Mouse (Mus musculus) ES-Bruce4 (cell line): ENCODE measurements around the gene Rnf111. TPM values are rescaled to one million over a fixed set of nuclear protein-coding genes. Genes with fewer than 3 reads are reported as not detected.

Experiments
- H3K27ac ChIP-seq: 2 replicates; pipeline ENCODE4 v1.5.1; 2012; ENCODE audit warnings: low read length, inconsistent platforms; ENCODE audit not compliant: insufficient read depth
- H3K27me3 ChIP-seq: 2 replicates; pipeline ENCODE4 v1.6.1; 2012; ENCODE audit warnings: mild to moderate bottlenecking, low read length, inconsistent platforms; ENCODE audit not compliant: control insufficient read depth, poor library complexity, insufficient read depth, severe bottlenecking
- H3K36me3 ChIP-seq: 2 replicates; pipeline ENCODE4 v1.6.1; 2012; ENCODE audit warnings: inconsistent platforms, mild to moderate bottlenecking, low read length, moderate library complexity; ENCODE audit not compliant: control insufficient read depth, poor library complexity, insufficient read depth, severe bottlenecking
- H3K4me1 ChIP-seq: one replicate; pipeline ENCODE4 v1.8.1; 2011; ENCODE audit warnings: low read length; ENCODE audit not compliant: control insufficient read depth, insufficient read depth
- H3K4me3 ChIP-seq: 2 replicates; pipeline ENCODE4 v1.5.1; 2011; ENCODE audit warnings: low read depth, mild to moderate bottlenecking, low read length
- H3K9ac ChIP-seq: 2 replicates; pipeline ENCODE4 v1.6.1; 2012; ENCODE audit warnings: low read depth, mild to moderate bottlenecking, inconsistent platforms; ENCODE audit not compliant: poor library complexity, severe bottlenecking
- H3K9me3 ChIP-seq: replicated peaks from 2 replicates; pipeline ENCODE4 v1.6.1; 2012; ENCODE audit warnings: mild to moderate bottlenecking, low read length, inconsistent platforms; ENCODE audit not compliant: control insufficient read depth, poor library complexity, insufficient read depth, severe bottlenecking
- CTCF ChIP-seq: IDR thresholded peaks from one replicate; pipeline ENCODE4 v1.8.1; 2011; ENCODE audit warnings: low read depth, low read length
- EP300 ChIP-seq: IDR thresholded peaks from 2 replicates; pipeline ENCODE4 v1.6.1; 2011; ENCODE audit warnings: low read depth, low read length; ENCODE audit not compliant: insufficient read depth
- POLR2A ChIP-seq: IDR thresholded peaks from one replicate; pipeline ENCODE4 v1.8.1; 2011; ENCODE audit warnings: low read length; ENCODE audit not compliant: insufficient read depth
- polyA plus RNA-seq: library from polyadenylated mRNA; stranded (reverse); fragments of >200 nt; gene quantifications from 2 replicates; pipeline ENCODE4 v1.2.4, GENCODE M21; 2011; ENCODE audit warnings: low read depth; ENCODE audit not compliant: missing spikeins, insufficient read depth, insufficient read length

The Rnf111 gene
- polyA plus RNA-seq, 1 experiment = 54.3 TPM

DNA sequence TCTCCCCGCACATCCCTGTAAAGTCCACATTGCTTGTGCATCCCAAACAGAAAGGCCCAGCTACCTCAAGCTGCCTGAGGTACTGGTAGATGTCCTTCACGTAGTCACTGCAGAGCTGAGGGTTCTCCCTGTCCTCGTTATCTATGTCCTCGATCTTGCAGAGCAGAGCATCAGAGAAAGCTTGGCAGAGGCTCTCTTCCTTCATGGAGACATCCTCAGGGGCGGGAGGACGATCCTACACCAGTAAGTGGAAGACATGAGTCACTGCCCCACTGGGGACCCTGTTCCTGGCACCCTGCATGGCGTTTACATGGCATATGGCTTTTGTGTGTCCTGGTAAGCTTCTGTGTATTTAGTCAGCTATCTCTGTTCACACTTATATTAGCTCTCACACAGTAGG, 90.5 kb downstream of the Rnf111 start:
- no peaks in the 10 kb centered on the region for H3K27me3 ChIP-seq
- no peak overlapping the region for H3K27ac ChIP-seq
- H3K9ac ChIP-seq = no peak overlapping the region
- no peak overlapping the region for H3K4me3 ChIP-seq
- H3K36me3 ChIP-seq = peaks cover 64% of the 10 kb centered on the region
- H3K4me1 ChIP-seq = no peaks in the 10 kb centered on the region
- H3K9me3 ChIP-seq = no peaks in the 10 kb centered on the region
- TF ChIP-seq CTCF (no peak), POLR2A (no peak), EP300 (no peak)

DNA sequence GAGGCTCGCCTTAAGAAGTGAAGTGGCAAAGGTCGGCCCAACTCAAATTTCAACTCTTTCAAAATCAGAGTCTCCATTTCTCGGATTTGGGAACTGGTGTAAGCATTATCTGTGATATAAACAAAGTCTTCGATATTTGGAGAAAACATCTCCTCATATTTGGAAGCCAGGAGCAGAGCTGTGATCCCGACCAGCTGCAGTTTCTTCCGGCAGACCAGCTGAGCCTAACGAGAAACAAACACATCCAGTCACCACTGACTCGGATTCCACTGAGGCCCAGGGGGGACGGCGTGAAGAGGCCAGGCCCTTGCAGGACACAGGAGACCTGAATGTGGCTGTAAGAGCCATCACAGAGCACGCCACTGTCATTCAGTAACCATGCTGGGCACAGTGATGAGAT, 92.9 kb downstream of the Rnf111 start:
- no peaks in the 10 kb centered on the region for H3K4me1 ChIP-seq
- no peak overlapping the region for H3K9ac ChIP-seq
- H3K4me3 ChIP-seq = no peak overlapping the region
- H3K27me3 ChIP-seq = no peaks in the 10 kb centered on the region
- no peaks in the 10 kb centered on the region for H3K9me3 ChIP-seq
- no peak overlapping the region for H3K27ac ChIP-seq
- no peak for TF ChIP-seq POLR2A
- no peak for TF ChIP-seq EP300
- TF ChIP-seq CTCF = no peak
- H3K36me3 ChIP-seq = peaks cover 52% of the 10 kb centered on the region

DNA sequence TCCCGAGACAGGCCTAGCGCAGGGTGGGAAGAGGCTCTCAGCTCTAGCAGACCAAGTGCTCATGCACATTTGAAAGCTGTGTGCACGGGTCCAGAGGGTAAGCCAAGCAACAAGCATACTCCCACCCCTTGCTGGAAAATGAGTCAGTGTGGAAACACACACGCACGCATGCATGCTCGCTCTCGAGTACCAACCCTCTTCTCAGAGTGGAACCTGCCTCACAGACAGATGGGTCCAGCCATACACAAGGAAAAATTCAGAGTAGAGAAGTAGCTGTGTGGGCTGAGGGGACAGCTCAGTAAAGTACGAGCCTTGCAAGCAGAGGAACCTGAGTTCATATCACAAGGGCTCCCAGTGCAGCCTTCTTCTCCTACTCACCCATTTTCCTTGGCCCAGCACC, 93.8 kb downstream of the Rnf111 start:
- peaks cover 46% of the 10 kb centered on the region for H3K36me3 ChIP-seq
- H3K9ac ChIP-seq = no peak overlapping the region
- no peak overlapping the region for H3K4me3 ChIP-seq
- TF ChIP-seq CTCF = no peak
- no peak for TF ChIP-seq EP300
- TF ChIP-seq POLR2A = no peak
- H3K4me1 ChIP-seq = no peaks in the 10 kb centered on the region
- no peaks in the 10 kb centered on the region for H3K9me3 ChIP-seq
- H3K27ac ChIP-seq = no peak overlapping the region
- H3K27me3 ChIP-seq = no peaks in the 10 kb centered on the region

GRCm38 (mm10) chr9:70408791-70409190, 94.7 kb downstream of the Rnf111 start:
- no peak overlapping the region for H3K27ac ChIP-seq
- peaks cover 46% of the 10 kb centered on the region for H3K36me3 ChIP-seq
- no peak overlapping the region for H3K9ac ChIP-seq
- no peak overlapping the region for H3K4me3 ChIP-seq
- H3K4me1 ChIP-seq = no peaks in the 10 kb centered on the region
- no peaks in the 10 kb centered on the region for H3K27me3 ChIP-seq
- no peaks in the 10 kb centered on the region for H3K9me3 ChIP-seq
- TF ChIP-seq EP300 (no peak), CTCF (peak; percentile 56)

- no peak for TF ChIP-seq POLR2A
- no peak for TF ChIP-seq EP300
- TF ChIP-seq CTCF = no peak
- Histone ChIP-seq H3K4me3 (no peak overlapping the region), H3K9me3 (no peaks in the 10 kb centered on the region), H3K27ac (no peak overlapping the region), H3K36me3 (peaks cover 33% of the 10 kb centered on the region), H3K4me1 (no peaks in the 10 kb centered on the region), H3K27me3 (no peaks in the 10 kb centered on the region), H3K9ac (no peak overlapping the region)
Observed at GRCm38 (mm10) chr9:70406596-70406995, 96.9 kb downstream of the Rnf111 start.

DNA sequence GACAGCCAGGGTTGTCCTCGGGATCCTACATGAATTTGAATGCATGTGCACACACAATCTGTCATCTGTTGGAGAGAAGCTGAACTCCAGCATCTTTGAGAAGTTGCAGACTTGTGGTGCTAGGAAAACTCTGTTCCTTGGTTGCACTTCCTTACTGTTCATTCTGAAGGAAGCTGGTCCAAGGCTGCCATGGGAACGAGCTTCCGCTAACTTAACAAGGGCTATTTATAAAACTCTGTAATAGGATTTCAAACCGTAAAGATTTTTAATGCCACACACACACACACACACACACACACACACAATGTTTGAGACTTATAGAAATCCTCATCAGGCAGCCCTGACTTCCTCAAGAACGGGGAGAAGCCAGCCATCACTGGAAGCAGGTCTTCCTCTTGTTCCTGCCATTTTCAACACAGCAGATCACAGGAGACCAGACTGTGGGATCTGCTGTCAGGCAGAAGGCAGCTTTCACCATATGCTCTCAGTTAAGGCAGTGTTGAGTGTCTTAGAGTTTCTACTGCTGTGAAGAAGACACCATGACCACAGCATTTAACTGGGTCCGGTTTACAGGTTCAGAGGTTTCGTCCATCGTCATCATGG, 101.5 kb downstream of the Rnf111 start:
- TF ChIP-seq CTCF (no peak), EP300 (no peak), POLR2A (no peak)
- no peaks in the 10 kb centered on the region for H3K27me3 ChIP-seq

More for the DNA sequence above, 101.5 kb downstream of the Rnf111 start:
- no peaks in the 10 kb centered on the region for H3K4me1 ChIP-seq
- H3K4me3 ChIP-seq = no peak overlapping the region
- H3K36me3 ChIP-seq = no peaks in the 10 kb centered on the region
- no peaks in the 10 kb centered on the region for H3K9me3 ChIP-seq
- no peak overlapping the region for H3K27ac ChIP-seq
- H3K9ac ChIP-seq = no peak overlapping the region
